8 mouse cellular contexts compared by ENCODE assay signal in genomic region chr19:4943253-4943588, GRCm38 (mm10). TPM values are rescaled to one million over a fixed set of nuclear protein-coding genes. Genes with fewer than 3 reads are reported as not detected.
DNase-seq lines count a peak whose midpoint lies in the region; ATAC-seq lines count a peak whose summit lies in the region.

No protein-coding gene starts in this region.

- no peak; the same call in 1 of the 2 replicates for ATAC-seq in kidney, embryonic 16.5 days (ENCODE audit: low FRiP score, low TSS enrichment)
- ATAC-seq in hindbrain, embryonic 13.5 days (ENCODE audit: low FRiP score): no peak; the same call in 1 of the 2 replicates
- no peak for ATAC-seq in monocyte, adult 5-6 weeks (replicated peaks; ENCODE audit: insufficient number of reproducible peaks, low FRiP score, low TSS enrichment, poor library complexity, severe bottlenecking)

- no peaks in the 10 kb centered on the region for H3K36me3 ChIP-seq in kidney, embryonic 16.5 days (ENCODE audit: insufficient read depth, low read length)
- no peaks in the 10 kb centered on the region for H3K36me3 ChIP-seq in embryonic facial prominence, embryonic 10.5 days (replicated peaks)
- no peaks in the 10 kb centered on the region for H3K36me3 ChIP-seq in hindbrain, embryonic 13.5 days
- H3K36me3 ChIP-seq in macrophage (ENCODE audit: inconsistent target): no peaks in the 10 kb centered on the region

- no peak for DNase-seq in kidney, postnatal 10 days
- no peak for DNase-seq in embryonic facial prominence, embryonic 10.5 days (ENCODE audit: low spot score)
- DNase-seq in retina, postnatal 1 day: no peak
- DNase-seq in spleen, adult 12 weeks (ENCODE audit: low spot score): no peak

- peak overlapping the region; percentile 97 for H3K4me2 ChIP-seq in kidney, embryonic 16.5 days (replicated peaks; ENCODE audit: low read depth, low read length)
- peak overlapping the region; percentile 84 for H3K4me2 ChIP-seq in hindbrain, embryonic 13.5 days

- no peak overlapping the region for H3K27ac ChIP-seq in kidney, embryonic 16.5 days (ENCODE audit: low read length)
- peak overlapping the region; percentile 69 for H3K27ac ChIP-seq in embryonic facial prominence, embryonic 10.5 days (replicated peaks)
- peak overlapping the region; percentile 86 for H3K27ac ChIP-seq in hindbrain, embryonic 13.5 days
- no peak overlapping the region for H3K27ac ChIP-seq in macrophage

- H3K4me1 ChIP-seq in kidney, embryonic 16.5 days (ENCODE audit: insufficient read depth, low read length): peaks cover 18% of the 10 kb centered on the region; the same call in 1 of the 2 replicates
- H3K4me1 ChIP-seq in embryonic facial prominence, embryonic 10.5 days: peaks cover 34% of the 10 kb centered on the region
- peaks cover 18% of the 10 kb centered on the region for H3K4me1 ChIP-seq in hindbrain, embryonic 13.5 days (replicated peaks)

- H3K27me3 ChIP-seq in kidney, embryonic 16.5 days (ENCODE audit: insufficient read depth, low read length): no peaks in the 10 kb centered on the region
- H3K27me3 ChIP-seq in embryonic facial prominence, embryonic 10.5 days (replicated peaks; ENCODE audit: low read depth, poor library complexity, severe bottlenecking): peaks cover 34% of the 10 kb centered on the region
- H3K27me3 ChIP-seq in hindbrain, embryonic 13.5 days: peaks cover 35% of the 10 kb centered on the region

- peak overlapping the region; percentile 69 for H3K9ac ChIP-seq in kidney, embryonic 16.5 days (replicated peaks; ENCODE audit: low read length)
- H3K9ac ChIP-seq in hindbrain, embryonic 13.5 days: peak overlapping the region; percentile 82

- WGBS in kidney, embryonic 16.5 days: 2% methylated on average over 13 of the region's 13 CpGs
- 7% methylated on average over 13 of the region's 13 CpGs for WGBS in embryonic facial prominence, embryonic 10.5 days
- WGBS in hindbrain, embryonic 13.5 days: 7% methylated on average over 13 of the region's 13 CpGs
- 10% methylated on average over 13 of the region's 13 CpGs for WGBS in macrophage (ENCODE audit: missing documents)

- H3K79me2 ChIP-seq in macrophage (ENCODE audit: inconsistent target): no peaks in the 10 kb centered on the region

- no peaks in the 10 kb centered on the region for H3K9me3 ChIP-seq in kidney, embryonic 16.5 days (ENCODE audit: low read length)
- no peaks in the 10 kb centered on the region for H3K9me3 ChIP-seq in embryonic facial prominence, embryonic 10.5 days
- no peaks in the 10 kb centered on the region for H3K9me3 ChIP-seq in hindbrain, embryonic 13.5 days

- peak overlapping the region; percentile 74 for H3K4me3 ChIP-seq in kidney, embryonic 16.5 days (ENCODE audit: low read length)
- peak overlapping the region; percentile 78 for H3K4me3 ChIP-seq in embryonic facial prominence, embryonic 10.5 days
- peak overlapping the region; percentile 79 for H3K4me3 ChIP-seq in hindbrain, embryonic 13.5 days
- H3K4me3 ChIP-seq in macrophage (ENCODE audit: inconsistent target): peak overlapping the region; percentile 25

RNA-seq across cellular contexts. Expression of gene Peli3, which starts 0.3 kb away (rescaled TPM):
- polyA plus RNA-seq in kidney, embryonic 16.5 days (2015; fragmentation: Nextera tagmentation; extraction: Ambion mirVana): 2.4 and 3.8 TPM in 2 replicates
- 2.6 and 3.1 TPM in 2 replicates for polyA plus RNA-seq in embryonic facial prominence, embryonic 10.5 days (2016; fragmentation: Nextera tagmentation; extraction: Ambion mirVana)
- 10.8 and 10.9 TPM in 2 replicates for polyA plus RNA-seq in hindbrain, embryonic 13.5 days (2015; fragmentation: Nextera tagmentation; extraction: Ambion mirVana)
- 10 to 100 TPM in 1 of 26 experiments, 1 to 10 TPM in 25; 1.7 to 11.4 (median 5.2) TPM for total RNA-seq in macrophage (2018; cell fraction: chromatin; rRNA removed)
- total RNA-seq in macrophage (2018; cell fraction: cytosol; rRNA removed): 1 to 10 TPM in 15 of 26 experiments, under 1 TPM in 11; 0.50 to 2.5 (median 1.1) TPM
- total RNA-seq in macrophage (2018; cell fraction: nucleus; rRNA removed): 1 to 10 TPM in 25 of 26 experiments, under 1 TPM in 1; 0.97 to 9.6 (median 3.2) TPM
- 0.82 to 2.1 TPM (median 1.7 TPM) in 3 replicates for polyA plus RNA-seq in macrophage (2018)
- total RNA-seq in monocyte, adult 5-6 weeks (2017): not detected in 3 replicates

RNA-seq across cellular contexts. Expression of gene Dpp3, which starts 15.1 kb away (rescaled TPM):
- 113 and 124 TPM in 2 replicates for polyA plus RNA-seq in kidney, embryonic 16.5 days (2015; fragmentation: Nextera tagmentation; extraction: Ambion mirVana)
- polyA plus RNA-seq in embryonic facial prominence, embryonic 10.5 days (2016; fragmentation: Nextera tagmentation; extraction: Ambion mirVana): 194 and 203 TPM in 2 replicates
- 124 and 132 TPM in 2 replicates for polyA plus RNA-seq in hindbrain, embryonic 13.5 days (2015; fragmentation: Nextera tagmentation; extraction: Ambion mirVana)
- total RNA-seq in macrophage (2018; cell fraction: chromatin; rRNA removed): 100 to 1,000 TPM in 1 of 26 experiments, 10 to 100 TPM in 25; 17.9 to 101 (median 72.2) TPM
- total RNA-seq in macrophage (2018; cell fraction: cytosol; rRNA removed): 10 to 100 TPM; 36.8 to 60.5 (median 49.9) TPM
- 10 to 100 TPM; 20.9 to 72.3 (median 48.7) TPM for total RNA-seq in macrophage (2018; cell fraction: nucleus; rRNA removed)
- polyA plus RNA-seq in macrophage (2018): 28.6 to 57.3 TPM (median 47.9 TPM) in 3 replicates
- total RNA-seq in monocyte, adult 5-6 weeks (2017): 38.4 to 56.8 TPM (median 49.0 TPM) in 3 replicates

RNA-seq across cellular contexts. Expression of gene Mrpl11, which starts 18.7 kb away (rescaled TPM):
- 102 and 106 TPM in 2 replicates for polyA plus RNA-seq in kidney, embryonic 16.5 days (2015; fragmentation: Nextera tagmentation; extraction: Ambion mirVana)
- polyA plus RNA-seq in embryonic facial prominence, embryonic 10.5 days (2016; fragmentation: Nextera tagmentation; extraction: Ambion mirVana): 164 and 165 TPM in 2 replicates
- polyA plus RNA-seq in hindbrain, embryonic 13.5 days (2015; fragmentation: Nextera tagmentation; extraction: Ambion mirVana): 105 and 115 TPM in 2 replicates
- 10 to 100 TPM in 15 of 26 experiments, 1 to 10 TPM in 11; 1.7 to 18.9 (median 11.2) TPM for total RNA-seq in macrophage (2018; cell fraction: chromatin; rRNA removed)
- total RNA-seq in macrophage (2018; cell fraction: cytosol; rRNA removed): 10 to 100 TPM; 26.8 to 46.0 (median 38.2) TPM
- 10 to 100 TPM in 19 of 26 experiments, 1 to 10 TPM in 7; 3.9 to 24.9 (median 12.3) TPM for total RNA-seq in macrophage (2018; cell fraction: nucleus; rRNA removed)
- 30.6 to 71.3 TPM (median 40.0 TPM) in 3 replicates for polyA plus RNA-seq in macrophage (2018)
- 17.6 to 27.9 TPM (median 17.8 TPM) in 3 replicates for total RNA-seq in monocyte, adult 5-6 weeks (2017)

RNA-seq across cellular contexts. Expression of gene Bbs1, which starts 36.8 kb away (rescaled TPM):
- polyA plus RNA-seq in kidney, embryonic 16.5 days (2015; fragmentation: Nextera tagmentation; extraction: Ambion mirVana): 6.5 and 7.2 TPM in 2 replicates
- 5.8 and 6.1 TPM in 2 replicates for polyA plus RNA-seq in embryonic facial prominence, embryonic 10.5 days (2016; fragmentation: Nextera tagmentation; extraction: Ambion mirVana)
- 9.6 and 10.7 TPM in 2 replicates for polyA plus RNA-seq in hindbrain, embryonic 13.5 days (2015; fragmentation: Nextera tagmentation; extraction: Ambion mirVana)
- 1 to 10 TPM in 22 of 26 experiments, under 1 TPM in 4; 0.13 to 6.2 (median 3.5) TPM for total RNA-seq in macrophage (2018; cell fraction: chromatin; rRNA removed)
- total RNA-seq in macrophage (2018; cell fraction: cytosol; rRNA removed): 1 to 10 TPM in 5 of 26 experiments, under 1 TPM in 21; 0.48 to 1.4 (median 0.87) TPM
- total RNA-seq in macrophage (2018; cell fraction: nucleus; rRNA removed): 1 to 10 TPM in 19 of 26 experiments, under 1 TPM in 6, not detected in 1; 0.36 to 4.7 (median 1.8) TPM
- polyA plus RNA-seq in macrophage (2018): 0.58 to 1.1 TPM (median 1.0 TPM) in 3 replicates
- 0.29 TPM in 1 of 3 replicates, not detected in the others for total RNA-seq in monocyte, adult 5-6 weeks (2017)

RNA-seq across cellular contexts. Expression of gene Npas4, which starts 46.9 kb away (rescaled TPM):
- not detected in 2 replicates for polyA plus RNA-seq in kidney, embryonic 16.5 days (2015; fragmentation: Nextera tagmentation; extraction: Ambion mirVana)
- polyA plus RNA-seq in embryonic facial prominence, embryonic 10.5 days (2016; fragmentation: Nextera tagmentation; extraction: Ambion mirVana): not detected in 2 replicates
- polyA plus RNA-seq in hindbrain, embryonic 13.5 days (2015; fragmentation: Nextera tagmentation; extraction: Ambion mirVana): 0.34 and 0.39 TPM in 2 replicates
- 10 to 100 TPM in 1 of 26 experiments, 1 to 10 TPM in 19, under 1 TPM in 6; 0.25 to 12.3 (median 1.7) TPM for total RNA-seq in macrophage (2018; cell fraction: chromatin; rRNA removed)
- under 1 TPM in 17 of 26 experiments, not detected in 9; 0.03 to 0.34 (median 0.09) TPM for total RNA-seq in macrophage (2018; cell fraction: cytosol; rRNA removed)
- 1 to 10 TPM in 12 of 26 experiments, under 1 TPM in 14; 0.12 to 4.0 (median 0.95) TPM for total RNA-seq in macrophage (2018; cell fraction: nucleus; rRNA removed)
- 0.11 to 0.41 TPM (median 0.32 TPM) in 3 replicates for polyA plus RNA-seq in macrophage (2018)
- total RNA-seq in monocyte, adult 5-6 weeks (2017): not detected in 3 replicates

Comparison
In these comparisons a context has a peak if more than half of its experiments do, and no peak if none do; other contexts are left out.
1. H3K27ac ChIP-seq: peak in embryonic facial prominence, embryonic 10.5 days (single experiment) and hindbrain, embryonic 13.5 days (single experiment); none in kidney, embryonic 16.5 days (single experiment) and macrophage (single experiment).
2. H3K4me3 ChIP-seq: peak in every context shown above with its lines; median percentile 79 in hindbrain, embryonic 13.5 days; 78 in embryonic facial prominence, embryonic 10.5 days; 74 in kidney, embryonic 16.5 days; 25 in macrophage.